Comparison of ENCODE assay signal across 14 mouse cellular contexts in genomic region chr13:48553511-48553910, GRCm38 (mm10). TPM values are rescaled to one million over a fixed set of nuclear protein-coding genes. Genes with fewer than 3 reads are reported as not detected.
A peak's percentile ranks its signal among the peaks of the same experiment; 100 is the strongest.
DNase-seq lines count a peak whose midpoint lies in the region; ATAC-seq and TF ChIP-seq lines count a peak whose summit lies in the region.
"Had no signal": no experiment of that assay in that cellular context is flagged by ENCODE, and none has a peak within 500 bp of the region (broad histone marks: within the 10 kb centered on the region; RNA-seq: fewer than 3 reads in every experiment).

No protein-coding gene starts in this region.

- no peak overlapping the region for H3K4me3 ChIP-seq in intestine, embryonic 14.5 days (ENCODE audit: low read depth, low read length)
- H3K4me3 ChIP-seq in intestine, postnatal 0 days (ENCODE audit: low read depth, low read length): no peak overlapping the region
- no peak overlapping the region for H3K4me3 ChIP-seq in midbrain, postnatal 0 days (ENCODE audit: low read depth, low read length)
- no peak overlapping the region for H3K4me3 ChIP-seq in midbrain, embryonic 15.5 days
- H3K4me3 ChIP-seq in stomach, embryonic 16.5 days (replicated peaks; ENCODE audit: low read length): no peak overlapping the region
- H3K4me3 ChIP-seq in left cerebral cortex, adult 2 months: no peak overlapping the region
- H3K4me3 ChIP-seq: liver, embryonic 13.5 days; midbrain, embryonic 12.5 days had no signal

- no peak for TF ChIP-seq CTCF in intestine, postnatal 0 days (IDR thresholded peaks at IDR 0.05; ENCODE audit: low read depth)
- TF ChIP-seq CTCF in midbrain, postnatal 0 days (IDR thresholded peaks at IDR 0.05): no peak
- TF ChIP-seq CTCF in left cerebral cortex, adult 2 months (IDR thresholded peaks at IDR 0.05): no peak

- H3K9ac ChIP-seq in intestine, embryonic 14.5 days (ENCODE audit: low read length): no peak overlapping the region
- no peak overlapping the region for H3K9ac ChIP-seq in intestine, postnatal 0 days (ENCODE audit: low read depth, low read length)
- no peak overlapping the region for H3K9ac ChIP-seq in midbrain, postnatal 0 days (replicated peaks; ENCODE audit: low read length, poor library complexity, severe bottlenecking)
- no peak overlapping the region for H3K9ac ChIP-seq in midbrain, embryonic 15.5 days
- no peak overlapping the region for H3K9ac ChIP-seq in stomach, embryonic 16.5 days (ENCODE audit: low read length)
- H3K9ac ChIP-seq: liver, embryonic 13.5 days; midbrain, embryonic 12.5 days had no signal

- 24% methylated on average over 5 of the region's 5 CpGs for whole genome bisulfite sequencing in intestine, embryonic 14.5 days
- WGBS in intestine, postnatal 0 days: 52% methylated on average over 5 of the region's 5 CpGs
- WGBS in midbrain, postnatal 0 days: 55% methylated on average over 5 of the region's 5 CpGs
- WGBS in midbrain, embryonic 15.5 days: 53% methylated on average over 5 of the region's 5 CpGs
- WGBS in stomach, embryonic 16.5 days: 37% methylated on average over 5 of the region's 5 CpGs

- peak overlapping the region; percentile 90 for H3K27ac ChIP-seq in intestine, embryonic 14.5 days (ENCODE audit: low read depth)
- no peak overlapping the region for H3K27ac ChIP-seq in intestine, postnatal 0 days (ENCODE audit: low read depth, low read length)
- no peak overlapping the region for H3K27ac ChIP-seq in midbrain, postnatal 0 days (ENCODE audit: low read depth, low read length)
- no peak overlapping the region for H3K27ac ChIP-seq in midbrain, embryonic 15.5 days
- peak overlapping the region; percentile 97 for H3K27ac ChIP-seq in stomach, embryonic 16.5 days (ENCODE audit: low read length)
- H3K27ac ChIP-seq in left cerebral cortex, adult 2 months: no peak overlapping the region
- H3K27ac ChIP-seq: midbrain, embryonic 12.5 days had no signal

- no peaks in the 10 kb centered on the region for H3K36me3 ChIP-seq in intestine, embryonic 14.5 days (ENCODE audit: control insufficient read depth, insufficient read depth, low read length)
- no peaks in the 10 kb centered on the region for H3K36me3 ChIP-seq in intestine, postnatal 0 days (ENCODE audit: control insufficient read depth, insufficient read depth)
- no peaks in the 10 kb centered on the region for H3K36me3 ChIP-seq in midbrain, postnatal 0 days (ENCODE audit: insufficient read depth, low read length)
- no peaks in the 10 kb centered on the region for H3K36me3 ChIP-seq in midbrain, embryonic 15.5 days (replicated peaks)
- H3K36me3 ChIP-seq in stomach, embryonic 16.5 days (ENCODE audit: control insufficient read depth, insufficient read depth, low read length): no peaks in the 10 kb centered on the region
- H3K36me3 ChIP-seq: liver, embryonic 13.5 days; midbrain, embryonic 12.5 days had no signal

- H3K4me1 ChIP-seq in intestine, embryonic 14.5 days (replicated peaks; ENCODE audit: control insufficient read depth, insufficient read depth, low read length): peaks cover 20% of the 10 kb centered on the region
- 0 out of 2 replicates have a peak, but pooled peaks cover 3% of the 10 kb centered on the region for H3K4me1 ChIP-seq in intestine, postnatal 0 days (replicated peaks; ENCODE audit: control insufficient read depth, insufficient read depth, low read length)
- H3K4me1 ChIP-seq in midbrain, postnatal 0 days (ENCODE audit: insufficient read depth, low read length): no peaks in the 10 kb centered on the region
- H3K4me1 ChIP-seq in midbrain, embryonic 15.5 days: 0 out of 2 replicates have a peak, but pooled peaks cover 5% of the 10 kb centered on the region
- H3K4me1 ChIP-seq in stomach, embryonic 16.5 days (ENCODE audit: control insufficient read depth, insufficient read depth, low read length): peaks cover 4% of the 10 kb centered on the region; the same call in 1 of the 2 replicates

- 0 out of 2 replicates have a peak overlapping the region, but pooled peaks have one; percentile 41 for H3K4me2 ChIP-seq in intestine, embryonic 14.5 days (ENCODE audit: low read length)
- no peak overlapping the region for H3K4me2 ChIP-seq in intestine, postnatal 0 days (replicated peaks; ENCODE audit: low read depth)
- H3K4me2 ChIP-seq in midbrain, postnatal 0 days (ENCODE audit: low read depth, low read length, poor library complexity, severe bottlenecking): no peak overlapping the region
- H3K4me2 ChIP-seq in midbrain, embryonic 15.5 days: no peak overlapping the region
- H3K4me2 ChIP-seq in stomach, embryonic 16.5 days (ENCODE audit: low read depth, low read length): no peak overlapping the region
- H3K4me2 ChIP-seq: liver, embryonic 13.5 days; midbrain, embryonic 12.5 days had no signal

- peak; percentile 34 to 47 for DNase-seq in cerebellum, postnatal 14 days
- no peak for DNase-seq in cerebellum, adult 9-10 months
- DNase-seq in intestine, embryonic 14.5 days (ENCODE audit: low spot score): peak; percentile 74
- DNase-seq in midbrain, postnatal 0 days (ENCODE audit: low spot score): peak; percentile 36
- DNase-seq in left cerebral cortex, adult 2 months (ENCODE audit: extremely low spot score in 1 of 2, low spot score in 2 of 2): no peak
- DNase-seq: cerebellum, postnatal 36 days; liver, embryonic 13.5 days had no signal

- no peaks in the 10 kb centered on the region for H3K27me3 ChIP-seq in intestine, embryonic 14.5 days (replicated peaks; ENCODE audit: control insufficient read depth, insufficient read depth, low read length)
- H3K27me3 ChIP-seq in intestine, postnatal 0 days (replicated peaks; ENCODE audit: control insufficient read depth, insufficient read depth, low read length): no peaks in the 10 kb centered on the region
- H3K27me3 ChIP-seq in midbrain, postnatal 0 days (ENCODE audit: insufficient read depth, low read length): no peaks in the 10 kb centered on the region
- no peaks in the 10 kb centered on the region for H3K27me3 ChIP-seq in midbrain, embryonic 15.5 days (replicated peaks)
- no peaks in the 10 kb centered on the region for H3K27me3 ChIP-seq in stomach, embryonic 16.5 days (ENCODE audit: control insufficient read depth, insufficient read depth, low read length)
- H3K27me3 ChIP-seq: liver, embryonic 13.5 days; midbrain, embryonic 12.5 days had no signal

- intact Hi-C loops in left cerebral cortex, adult 2 months (cut with DNase I): no loop called here

- no peak for ATAC-seq in intestine, embryonic 14.5 days (replicated peaks; ENCODE audit: low FRiP score, low TSS enrichment, low read depth)
- ATAC-seq in intestine, postnatal 0 days: no peak
- ATAC-seq in midbrain, postnatal 0 days (ENCODE audit: low FRiP score): no peak
- ATAC-seq in midbrain, embryonic 15.5 days (replicated peaks): no peak
- no peak for ATAC-seq in stomach, embryonic 16.5 days (ENCODE audit: insufficient read depth, low FRiP score)
- ATAC-seq: inflammation-experienced regulatory T-cells, adult 6 months had no signal

- H3K9me3 ChIP-seq in intestine, embryonic 14.5 days (ENCODE audit: control insufficient read depth, low read length): no peaks in the 10 kb centered on the region
- H3K9me3 ChIP-seq in intestine, postnatal 0 days (ENCODE audit: control insufficient read depth): no peaks in the 10 kb centered on the region
- no peaks in the 10 kb centered on the region for H3K9me3 ChIP-seq in midbrain, postnatal 0 days (ENCODE audit: low read length)
- no peaks in the 10 kb centered on the region for H3K9me3 ChIP-seq in midbrain, embryonic 15.5 days
- H3K9me3 ChIP-seq in stomach, embryonic 16.5 days (replicated peaks; ENCODE audit: control insufficient read depth, low read length): no peaks in the 10 kb centered on the region
- H3K9me3 ChIP-seq: liver, embryonic 13.5 days; midbrain, embryonic 12.5 days had no signal

RNA-seq across cellular contexts. Expression of gene A830005F24Rik, which starts 40.1 kb away (rescaled TPM):
- 0.79 and 1.1 TPM in 2 replicates for polyA plus RNA-seq in intestine, embryonic 14.5 days (2014; fragmentation: Nextera tagmentation; extraction: Ambion mirVana)
- polyA plus RNA-seq in intestine, postnatal 0 days (2015; fragmentation: Nextera tagmentation; extraction: Ambion mirVana): not detected in 2 replicates
- 0.66 and 0.94 TPM in 2 replicates for total RNA-seq in midbrain, postnatal 0 days (2014; rRNA removed)
- 1.2 and 2.8 TPM in 2 replicates for polyA plus RNA-seq in midbrain, postnatal 0 days (2015; fragmentation: Nextera tagmentation; extraction: Ambion mirVana)
- polyA plus RNA-seq in midbrain, embryonic 15.5 days (2015; fragmentation: Nextera tagmentation; extraction: Ambion mirVana): 3.6 TPM in 2 replicates
- polyA plus RNA-seq in stomach, embryonic 16.5 days (2015; fragmentation: Nextera tagmentation; extraction: Ambion mirVana): 0.40 and 0.76 TPM in 2 replicates
- 1 to 10 TPM; 1.5 to 2.8 TPM for total RNA-seq in left cerebral cortex, adult 2 months (2021)
- total RNA-seq: gastrocnemius, postnatal 4 days had no signal
- polyA plus RNA-seq: spleen, adult 2 months had no signal

RNA-seq across cellular contexts. Expression of gene Zfp169, which starts 40.3 kb away (rescaled TPM):
- polyA plus RNA-seq in intestine, embryonic 14.5 days (2014; fragmentation: Nextera tagmentation; extraction: Ambion mirVana): 6.2 and 6.6 TPM in 2 replicates
- polyA plus RNA-seq in intestine, postnatal 0 days (2015; fragmentation: Nextera tagmentation; extraction: Ambion mirVana): 1.6 and 2.0 TPM in 2 replicates
- 15.6 and 46.7 TPM in 2 replicates for total RNA-seq in midbrain, postnatal 0 days (2014; rRNA removed)
- polyA plus RNA-seq in midbrain, postnatal 0 days (2015; fragmentation: Nextera tagmentation; extraction: Ambion mirVana): 2.2 and 3.6 TPM in 2 replicates
- 6.5 and 8.7 TPM in 2 replicates for polyA plus RNA-seq in midbrain, embryonic 15.5 days (2015; fragmentation: Nextera tagmentation; extraction: Ambion mirVana)
- polyA plus RNA-seq in stomach, embryonic 16.5 days (2015; fragmentation: Nextera tagmentation; extraction: Ambion mirVana): 3.1 and 4.5 TPM in 2 replicates
- total RNA-seq in left cerebral cortex, adult 2 months (2021): 10 to 100 TPM; 24.2 to 28.5 TPM

Comparison
In these comparisons a context has a peak if more than half of its experiments do, and no peak if none do; other contexts are left out.
1. DNase-seq: peak in cerebellum, postnatal 14 days (2 of 2), intestine, embryonic 14.5 days (single experiment) and midbrain, postnatal 0 days (single experiment); none in cerebellum, adult 9-10 months (single experiment) and left cerebral cortex, adult 2 months (0 of 2).
2. H3K27ac ChIP-seq: peak in intestine, embryonic 14.5 days (single experiment) and stomach, embryonic 16.5 days (single experiment); none in intestine, postnatal 0 days (single experiment), midbrain, postnatal 0 days (single experiment), midbrain, embryonic 15.5 days (single experiment) and left cerebral cortex, adult 2 months (single experiment).